Mouse (Mus musculus) liver, adult 2 months (tissue): Measurements from ENCODE around the gene Rap1gap2. TPM values are rescaled to one million over a fixed set of nuclear protein-coding genes. Genes with fewer than 3 reads are reported as not detected.

Experiments
- DNase-seq: peaks from one replicate; pipeline ENCODE4 v3.0.0-alpha.2; 2011; ENCODE audit warnings: low read depth, low spot score; ENCODE audit errors: extremely low read depth
- H3K27ac ChIP-seq: fragments of 200-500 bp; replicated peaks from 2 replicates; pipeline ENCODE4 v1.5.1; 2012; ENCODE audit warnings: low read depth, mild to moderate bottlenecking, control low read depth, inconsistent platforms, low read length; ENCODE audit not compliant: insufficient read depth
- H3K27me3 ChIP-seq: fragments of 200-500 bp; 2 replicates; pipeline ENCODE4 v1.6.1; 2012; ENCODE audit warnings: mild to moderate bottlenecking, moderate library complexity, low read length, inconsistent platforms; ENCODE audit not compliant: control insufficient read depth, insufficient read depth
- H3K36me3 ChIP-seq: fragments of 200-500 bp; 2 replicates; pipeline ENCODE4 v1.6.1; 2012; ENCODE audit warnings: low read length, inconsistent platforms; ENCODE audit not compliant: control insufficient read depth, insufficient read depth
- H3K4me1 ChIP-seq: fragments of 200-500 bp; 2 replicates; pipeline ENCODE4 v1.6.1; 2011; ENCODE audit warnings: low read length; ENCODE audit not compliant: control insufficient read depth, insufficient read depth
- H3K4me3 ChIP-seq: fragments of 200-500 bp; 2 replicates; pipeline ENCODE4 v1.5.1; 2011; ENCODE audit warnings: low read depth, mild to moderate bottlenecking, control low read depth, low read length, moderate library complexity; ENCODE audit not compliant: insufficient read depth
- H3K79me2 ChIP-seq: fragments of 200-500 bp; 2 replicates; pipeline ENCODE4 v1.6.1; 2012; ENCODE audit warnings: inconsistent platforms, mild to moderate bottlenecking, low read length, moderate library complexity; ENCODE audit not compliant: control insufficient read depth, insufficient read depth
- H3K9ac ChIP-seq: fragments of 200-500 bp; 2 replicates; pipeline ENCODE4 v1.6.1; 2012; ENCODE audit warnings: low read depth, mild to moderate bottlenecking, control low read depth, inconsistent platforms, low read length
- CTCF ChIP-seq: fragments of 200-500 bp; IDR thresholded peaks from 2 replicates; pipeline ENCODE4 v1.5.1; 2011; ENCODE audit warnings: low read depth, low read length, control low read depth
- POLR2A ChIP-seq: fragments of 200-500 bp; IDR thresholded peaks from 2 replicates; pipeline ENCODE4 v1.6.1; 2011; ENCODE audit warnings: low read length, control low read depth; ENCODE audit not compliant: insufficient read depth; ENCODE audit errors: extremely low read depth
- WGBS: fragments of 180-500 bp; shearing (Covaris S2); methylation state at CpG from one replicate; pipeline ENCODE4 v1.1.7; 2018; 5-methylcytosine and 5-hydroxymethylcytosine counted together
- polyA plus RNA-seq: library from polyadenylated mRNA; depleted of rRNA; stranded (reverse); fragments of >200 nt; gene quantifications from 2 replicates; pipeline ENCODE4 v1.2.3, GENCODE M21; 2012
- total RNA-seq: library from RNA; depleted of rRNA; stranded (reverse); fragments of >200 nt; gene quantifications from 2 replicates; pipeline ENCODE4 v1.2.3, GENCODE M21; 2014

Rap1gap2 gene
- total and polyA plus RNA-seq, 2 experiments: 0.46 to 0.48 TPM

GRCm38 (mm10) chr11:74419601-74420000 is 191.1 kb downstream of the Rap1gap2 start:
- Histone ChIP-seq H3K4me3 (no peak overlapping the region), H3K27ac (no peak overlapping the region), H3K9ac (no peak overlapping the region), H3K79me2 (no peaks in the 10 kb centered on the region), H3K36me3 (no peaks in the 10 kb centered on the region), H3K4me1 (no peaks in the 10 kb centered on the region), H3K27me3 (no peaks in the 10 kb centered on the region)
- 80% methylated on average over 4 of the region's 4 CpGs for WGBS
- DNase-seq: no peak
- TF ChIP-seq POLR2A: no peak
- TF ChIP-seq CTCF: no peak

DNA sequence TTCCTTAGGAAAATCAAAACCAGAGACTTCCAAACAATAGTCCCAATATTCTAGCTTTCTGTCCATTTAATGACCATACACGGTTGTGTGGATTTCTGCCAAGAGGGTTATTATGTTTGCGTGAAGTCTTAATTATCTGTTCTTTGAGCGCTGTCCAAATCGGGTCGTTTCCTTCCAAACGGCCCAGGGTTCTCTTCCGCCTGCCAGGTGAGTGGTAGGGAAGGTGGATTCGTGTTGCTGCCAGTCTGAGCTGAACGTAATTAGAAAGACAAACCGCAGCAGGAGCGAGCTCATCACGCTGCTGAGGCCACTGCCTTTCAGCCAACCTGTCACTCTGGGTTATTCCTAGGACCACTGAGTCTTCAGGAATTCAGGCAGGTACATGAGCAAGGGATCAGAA is 195.0 kb downstream of the Rap1gap2 start:
- Histone ChIP-seq H3K36me3 (no peaks in the 10 kb centered on the region), H3K27me3 (no peaks in the 10 kb centered on the region), H3K4me3 (no peak overlapping the region), H3K4me1 (no peaks in the 10 kb centered on the region), H3K27ac (no peak overlapping the region), H3K9ac (no peak overlapping the region), H3K79me2 (no peaks in the 10 kb centered on the region)
- WGBS: 90% methylated on average over 12 of the region's 12 CpGs
- TF ChIP-seq CTCF (no peak), POLR2A (no peak)
- DNase-seq: no peak

DNA sequence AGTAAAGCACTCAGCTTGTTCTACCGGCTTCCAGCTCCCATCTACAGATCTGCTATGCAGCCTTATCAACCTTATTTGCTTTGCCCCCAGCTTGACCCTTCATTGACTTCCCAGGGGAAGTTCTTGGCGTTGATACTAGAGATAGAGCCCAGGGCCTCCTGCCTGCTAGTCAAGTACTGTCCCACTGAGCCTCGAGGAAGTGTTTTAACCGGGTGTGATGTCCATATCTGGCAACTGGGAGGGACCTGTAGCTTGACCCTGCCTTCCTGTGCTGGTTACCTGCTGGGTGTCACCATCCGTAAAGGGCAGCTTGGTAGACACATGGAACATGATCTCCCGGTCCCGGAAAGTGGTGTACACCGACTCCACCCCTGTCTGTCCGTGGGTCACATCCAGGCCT is 196.6 kb downstream of the Rap1gap2 start:
- 67% methylated on average over 9 of the region's 9 CpGs for WGBS
- Histone ChIP-seq H3K36me3 (no peaks in the 10 kb centered on the region), H3K9ac (no peak overlapping the region), H3K27ac (no peak overlapping the region), H3K27me3 (no peaks in the 10 kb centered on the region), H3K4me1 (no peaks in the 10 kb centered on the region), H3K4me3 (no peak overlapping the region), H3K79me2 (no peaks in the 10 kb centered on the region)
- DNase-seq: no peak
- no peak for TF ChIP-seq POLR2A
- no peak for TF ChIP-seq CTCF

DNA sequence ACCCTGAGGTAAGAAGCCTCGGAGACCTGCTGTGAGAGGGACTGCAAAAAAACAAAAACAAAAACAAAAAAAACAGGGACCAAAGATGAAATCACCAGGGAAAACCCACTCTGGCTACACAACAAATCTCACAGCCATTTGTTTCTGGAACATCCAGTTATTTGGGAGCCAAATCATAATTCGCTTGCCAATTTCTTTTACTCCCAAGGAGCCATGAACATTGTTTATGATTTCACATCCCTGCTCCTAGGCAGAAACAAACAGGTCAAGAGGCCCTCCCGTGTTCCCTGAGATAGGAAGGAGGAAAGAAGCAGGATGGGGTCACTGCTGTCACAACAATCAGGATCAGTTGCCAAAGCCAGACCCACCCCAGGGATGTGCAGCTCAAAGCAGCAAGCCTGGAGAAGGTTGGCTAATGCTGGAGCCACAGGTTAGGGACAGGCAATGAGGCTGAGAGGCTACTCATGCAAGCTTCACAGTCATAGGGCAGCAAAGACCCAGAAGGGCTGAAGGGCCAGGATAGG is 197.2 kb downstream of the Rap1gap2 start:
- Histone ChIP-seq H3K9ac (no peak overlapping the region), H3K27ac (no peak overlapping the region), H3K79me2 (no peaks in the 10 kb centered on the region), H3K27me3 (no peaks in the 10 kb centered on the region), H3K4me3 (no peak overlapping the region), H3K4me1 (no peaks in the 10 kb centered on the region), H3K36me3 (no peaks in the 10 kb centered on the region)
- DNase-seq: no peak
- TF ChIP-seq CTCF (no peak), POLR2A (no peak)
- WGBS: 72% methylated on average over 3 of the region's 3 CpGs

GRCm38 (mm10) chr11:74412462-74412861 is 198.3 kb downstream of the Rap1gap2 start:
- Histone ChIP-seq H3K79me2 (no peaks in the 10 kb centered on the region), H3K9ac (no peak overlapping the region), H3K4me3 (no peak overlapping the region), H3K4me1 (no peaks in the 10 kb centered on the region), H3K27ac (no peak overlapping the region), H3K27me3 (no peaks in the 10 kb centered on the region), H3K36me3 (no peaks in the 10 kb centered on the region)
- WGBS: 67% methylated on average over 3 of the region's 3 CpGs
- TF ChIP-seq CTCF (no peak), POLR2A (no peak)
- no peak for DNase-seq

DNA sequence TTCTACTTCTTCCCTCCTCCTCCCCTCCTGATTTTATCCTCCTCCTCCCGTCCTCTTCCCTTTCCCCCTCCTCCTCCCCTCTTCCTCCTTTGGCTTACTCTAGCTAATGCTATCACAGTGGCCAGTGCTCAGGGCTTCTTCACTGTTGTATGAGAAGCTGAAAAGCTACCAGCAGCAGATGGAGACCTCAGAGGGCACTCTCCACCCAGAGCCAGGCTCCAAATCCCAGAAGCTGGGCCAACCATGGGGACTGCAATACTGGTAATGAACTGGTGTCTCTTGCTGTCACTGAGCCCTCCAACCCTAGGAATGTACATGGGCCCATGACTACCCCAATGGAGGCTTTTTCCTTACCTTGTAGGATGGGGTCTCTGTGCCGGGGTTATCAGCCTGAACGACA is 198.8 kb downstream of the Rap1gap2 start:
- Histone ChIP-seq H3K4me3 (no peak overlapping the region), H3K79me2 (no peaks in the 10 kb centered on the region), H3K27me3 (no peaks in the 10 kb centered on the region), H3K4me1 (no peaks in the 10 kb centered on the region), H3K36me3 (no peaks in the 10 kb centered on the region), H3K27ac (no peak overlapping the region), H3K9ac (no peak overlapping the region)
- 95% methylated on average over 3 of the region's 3 CpGs for WGBS
- no peak for DNase-seq
- TF ChIP-seq POLR2A: no peak
- no peak for TF ChIP-seq CTCF
